ENCODE assay signal across 24 mouse cellular contexts in the genomic region with DNA sequence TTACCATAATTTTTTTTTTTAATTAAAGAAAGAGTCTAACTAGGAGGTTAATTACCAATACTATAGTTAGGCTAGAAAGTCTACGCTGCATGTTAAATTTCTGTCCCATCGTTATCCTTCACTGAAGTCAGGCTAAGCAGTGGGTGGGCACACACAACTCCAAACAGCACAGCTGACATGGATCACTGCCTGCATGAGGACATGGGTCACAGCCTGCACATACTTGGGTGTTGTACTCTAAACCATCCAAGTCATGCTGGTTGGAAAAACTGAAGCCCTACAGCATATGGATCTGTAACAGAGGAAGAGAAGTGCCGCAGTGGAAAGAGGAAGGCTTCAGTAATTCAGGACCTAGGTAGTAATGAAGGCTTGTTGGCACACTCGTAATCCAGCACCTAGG.
A peak's percentile ranks its signal among the peaks of the same experiment; 100 is the strongest.
DNase-seq lines count a peak whose midpoint lies in the region; ATAC-seq and TF ChIP-seq lines count a peak whose summit lies in the region.
"Had no signal": no experiment of that assay in that cellular context is flagged by ENCODE, and none has a peak within 500 bp of the region (broad histone marks: within the 10 kb centered on the region; RNA-seq: fewer than 3 reads in every experiment).

No protein-coding gene starts in this region.

- WGBS in kidney, adult 2 months = 36% methylated on average over 4 of the region's 4 CpGs
- 51% methylated on average over 4 of the region's 4 CpGs for WGBS in lung, embryonic 14.5 days

- TF ChIP-seq CTCF in kidney, adult 2 months (conservative IDR thresholded peaks at IDR 0.05; ENCODE audit: insufficient read depth, insufficient read length, low read depth, low read length) = no peak
- TF ChIP-seq CTCF in lung, embryonic 14.5 days (IDR thresholded peaks at IDR 0.05; ENCODE audit: low read depth) = no peak

- no peaks in the 10 kb centered on the region for H3K36me3 ChIP-seq in kidney, adult 2 months (ENCODE audit: control insufficient read depth, insufficient read depth, low read length)
- no peaks in the 10 kb centered on the region for H3K36me3 ChIP-seq in lung, embryonic 14.5 days (ENCODE audit: insufficient read depth)
- H3K36me3 ChIP-seq: embryonic facial prominence, embryonic 15.5 days; forebrain, embryonic 15.5 days; G1E; hindbrain, embryonic 12.5 days; limb, embryonic 10.5 days; liver, embryonic 15.5 days; midbrain, embryonic 13.5 days had no signal

- no peak for TF ChIP-seq POLR2A in kidney, adult 2 months (IDR thresholded peaks at IDR 0.05; ENCODE audit: low read depth, low read length)

- H3K27ac ChIP-seq in kidney, adult 2 months (ENCODE audit: insufficient read depth, low read depth, low read length) = no peak overlapping the region
- no peak overlapping the region for H3K27ac ChIP-seq in lung, embryonic 14.5 days (ENCODE audit: low read depth)
- H3K27ac ChIP-seq: embryonic facial prominence, embryonic 15.5 days; forebrain, embryonic 15.5 days; hindbrain, embryonic 12.5 days; limb, embryonic 10.5 days; liver, embryonic 15.5 days; midbrain, embryonic 13.5 days had no signal

- no peak overlapping the region for H3K9ac ChIP-seq in lung, embryonic 14.5 days
- H3K9ac ChIP-seq: embryonic facial prominence, embryonic 15.5 days; forebrain, embryonic 15.5 days; hindbrain, embryonic 12.5 days; liver, embryonic 15.5 days; midbrain, embryonic 13.5 days had no signal

- peak; percentile 83 for ATAC-seq in lung, embryonic 14.5 days (ENCODE audit: insufficient read depth)
- ATAC-seq: forebrain, embryonic 15.5 days; midbrain, embryonic 13.5 days; Patski had no signal

- no peaks in the 10 kb centered on the region; the same call in 1 of the 2 replicates for H3K4me1 ChIP-seq in kidney, adult 2 months (ENCODE audit: control insufficient read depth, insufficient read depth, low read length)
- H3K4me1 ChIP-seq in lung, embryonic 14.5 days (ENCODE audit: insufficient read depth) = peaks cover 2% of the 10 kb centered on the region; the same call in 1 of the 2 replicates
- H3K4me1 ChIP-seq: embryonic facial prominence, embryonic 15.5 days; forebrain, embryonic 15.5 days; hindbrain, embryonic 12.5 days; liver, embryonic 15.5 days; midbrain, embryonic 13.5 days had no signal

- no peak overlapping the region for H3K4me3 ChIP-seq in kidney, adult 2 months (ENCODE audit: insufficient read depth, low read depth, low read length)
- no peak overlapping the region for H3K4me3 ChIP-seq in lung, embryonic 14.5 days (ENCODE audit: low read depth, low read length)
- H3K4me3 ChIP-seq: embryonic facial prominence, embryonic 15.5 days; forebrain, embryonic 15.5 days; hindbrain, embryonic 12.5 days; limb, embryonic 10.5 days; liver, embryonic 15.5 days; midbrain, embryonic 13.5 days had no signal

- DNase-seq in kidney, adult 2 months = peak; percentile 7
- DNase-seq in kidney, postnatal 25 days = no peak
- peak; percentile 82 for DNase-seq in lung, embryonic 14.5 days
- no peak for DNase-seq in lung, postnatal 25 days (ENCODE audit: low spot score)
- DNase-seq in kidney, postnatal 4 days = peak; percentile 54 to 68
- DNase-seq in lung, postnatal 4 days = peak; percentile 35 to 71
- no peak for DNase-seq in adrenal gland, adult 18-20 months (ENCODE audit: low spot score in 2 of 2)
- DNase-seq: adrenal gland, adult 2 months; B cell, adult 2 months; cerebellum, adult 11 months; cerebellum, postnatal 14 days; gastrocnemius, postnatal 10 days; liver; thymus, adult 2 months had no signal

- no peaks in the 10 kb centered on the region for H3K27me3 ChIP-seq in kidney, adult 2 months (replicated peaks; ENCODE audit: control insufficient read depth, insufficient read depth, low read length)
- H3K27me3 ChIP-seq in lung, embryonic 14.5 days (ENCODE audit: insufficient read depth, low read length) = no peaks in the 10 kb centered on the region
- H3K27me3 ChIP-seq: CH12.LX; embryonic facial prominence, embryonic 15.5 days; forebrain, embryonic 15.5 days; hindbrain, embryonic 12.5 days; liver, embryonic 15.5 days; midbrain, embryonic 13.5 days had no signal

- H3K9me3 ChIP-seq in lung, embryonic 14.5 days (ENCODE audit: low read depth, low read length) = no peaks in the 10 kb centered on the region
- H3K9me3 ChIP-seq: embryonic facial prominence, embryonic 15.5 days; forebrain, embryonic 15.5 days; hindbrain, embryonic 12.5 days; limb, embryonic 10.5 days; liver, embryonic 15.5 days; midbrain, embryonic 13.5 days had no signal

- no peak overlapping the region for H3K4me2 ChIP-seq in lung, embryonic 14.5 days
- H3K4me2 ChIP-seq: embryonic facial prominence, embryonic 15.5 days; forebrain, embryonic 15.5 days; heart, embryonic 11.5 days; hindbrain, embryonic 12.5 days; liver, embryonic 15.5 days; midbrain, embryonic 13.5 days had no signal

Comparison
In these comparisons a context has a peak if more than half of its experiments do, and no peak if none do; other contexts are left out.
1. DNase-seq: peak in kidney, adult 2 months (single experiment), lung, embryonic 14.5 days (single experiment), kidney, postnatal 4 days (2 of 2) and lung, postnatal 4 days (2 of 2); none in kidney, postnatal 25 days (0 of 2), lung, postnatal 25 days (single experiment) and adrenal gland, adult 18-20 months (0 of 2).